Mouse (Mus musculus) retina, adult 2 months (tissue): ENCODE results near the gene Khdc1b.
"Not testable (repeated sequence)": the region's sequence is repeated elsewhere in the genome, so short reads cannot be mapped to it uniquely, and the experiment has no call there.

Experiments
- DNase-seq: peaks from one replicate; pipeline ENCODE4 v3.0.0-alpha.2; 2012; ENCODE audit warnings: low read depth, low spot score

The Khdc1b gene

DNA sequence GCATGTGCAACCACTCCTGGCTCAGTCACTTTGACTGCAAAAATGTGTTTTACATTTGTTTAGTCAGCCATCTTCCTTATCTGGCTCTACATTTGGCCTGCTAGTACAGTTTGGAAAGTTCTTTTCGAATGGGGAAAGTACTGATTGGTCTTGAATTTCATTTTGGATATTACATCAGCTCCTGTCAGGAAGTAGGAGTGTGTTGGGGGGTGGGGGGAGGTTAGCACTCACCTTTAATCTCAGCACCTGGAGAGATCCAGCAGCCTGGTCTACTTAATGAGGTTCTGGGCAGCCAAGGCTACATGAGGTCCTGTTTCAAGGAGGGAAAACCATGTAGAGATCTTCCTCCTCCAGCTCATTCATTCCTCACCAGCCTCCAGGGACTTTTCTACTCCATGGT, at the start of gene Khdc1b:
Gene Khdc1b (plus strand): TSS at position 301 of the 400 bp plus-strand sequence.
- DNase-seq, result no peak

DNA sequence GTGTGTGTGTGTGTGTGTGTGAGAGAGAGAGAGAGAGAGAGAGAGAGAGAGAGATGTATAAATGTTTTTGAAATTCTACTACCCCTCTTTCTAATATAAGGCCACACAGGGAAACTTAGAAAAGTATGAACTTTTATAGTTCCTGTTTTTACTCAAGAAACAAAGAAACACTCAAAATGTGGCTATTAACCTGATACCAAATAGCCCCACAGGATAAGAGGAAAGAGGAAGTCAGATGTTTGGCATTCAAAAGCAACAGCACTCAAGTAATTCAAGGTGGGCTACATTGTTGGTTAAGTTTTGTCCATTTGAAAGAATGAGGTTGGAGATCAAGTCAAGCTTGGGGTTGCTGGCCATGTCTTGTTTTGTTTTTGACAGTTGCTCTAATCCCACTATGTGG, 47.5 kb upstream of the Khdc1b start:
- no peak for DNase-seq

GRCm38 (mm10) chr1:21340745-21341144, 42.6 kb upstream of the Khdc1b start:
- DNase-seq, result no peak

DNA sequence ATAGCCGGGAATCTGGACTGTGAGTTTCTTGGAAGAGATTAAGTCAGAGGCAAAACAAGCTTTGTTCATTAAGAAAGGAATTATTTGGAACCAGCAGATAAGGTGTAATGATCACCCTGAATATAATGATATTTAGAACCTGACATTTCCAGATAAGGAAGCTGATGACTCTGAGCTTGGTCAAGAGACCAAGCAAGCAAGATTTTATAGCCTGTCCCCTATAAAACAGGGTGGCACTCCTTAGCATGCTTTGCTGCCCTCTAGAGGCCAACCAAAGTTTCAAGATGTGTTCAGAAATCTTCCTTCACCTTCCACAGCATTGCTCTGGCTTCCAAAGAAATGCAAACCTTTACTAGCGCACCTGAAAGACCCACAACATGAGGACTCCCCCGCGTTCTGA, 39.1 kb upstream of the Khdc1b start:
- peak; percentile 15 for DNase-seq

DNA sequence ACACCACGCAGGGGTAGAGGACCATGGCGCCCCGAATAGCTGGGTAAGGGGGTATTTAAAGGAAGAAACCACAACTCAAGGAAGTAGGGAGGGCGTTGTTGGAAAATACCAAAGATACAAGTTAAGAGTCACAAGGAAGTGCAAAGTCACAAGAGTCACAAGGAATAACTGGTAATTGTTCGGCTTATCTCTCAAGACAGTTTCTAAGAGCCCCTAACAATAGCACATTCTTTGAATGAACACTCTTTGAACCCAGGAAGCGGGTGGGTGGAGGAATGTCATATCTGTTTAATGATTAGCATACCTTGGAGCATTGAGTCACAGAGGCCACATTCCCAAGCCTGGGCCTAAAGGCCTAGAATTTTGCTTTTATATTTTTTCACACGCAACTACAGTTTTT, 38.6 kb upstream of the Khdc1b start:
- not testable (repeated sequence) for DNase-seq

GRCm38 (mm10) chr1:21349341-21349740, 34.0 kb upstream of the Khdc1b start, which contains the start of gene Khdc1a:
Khdc1a (plus strand) TSS chr1:21349641.
- DNase-seq, result no peak

- not testable (repeated sequence) for DNase-seq
Measured at GRCm38 (mm10) chr1:21368031-21368430, 15.3 kb upstream of the Khdc1b start, which contains the start of gene Khdc1c. Khdc1c (plus strand) TSS chr1:21368331.

- no peak for DNase-seq
Measured at GRCm38 (mm10) chr1:21391138-21391671, 7.8 kb downstream of the Khdc1b start.

DNA sequence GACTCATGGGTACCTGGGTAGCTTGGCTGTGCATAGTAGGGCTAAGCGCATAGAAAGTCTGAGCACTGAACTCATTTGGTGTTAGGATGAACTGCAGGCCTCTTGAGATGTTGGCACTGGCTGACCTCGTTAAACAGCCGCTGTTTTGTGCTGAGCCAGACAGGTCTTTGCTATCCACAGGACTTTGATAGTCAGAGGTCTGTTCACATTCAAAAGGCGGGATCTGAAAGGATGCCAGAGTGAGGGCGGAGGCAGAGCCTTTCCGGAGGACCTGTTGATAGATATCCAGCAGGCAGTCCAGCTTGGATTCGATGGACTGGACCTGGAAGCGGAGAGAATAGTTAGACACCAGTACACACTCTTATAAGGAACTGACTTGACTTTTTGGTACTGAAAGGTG, 19.4 kb downstream of the Khdc1b start:
- no peak for DNase-seq

- DNase-seq, result no peak
Measured at GRCm38 (mm10) chr1:21407266-21407665, 23.9 kb downstream of the Khdc1b start.

DNA sequence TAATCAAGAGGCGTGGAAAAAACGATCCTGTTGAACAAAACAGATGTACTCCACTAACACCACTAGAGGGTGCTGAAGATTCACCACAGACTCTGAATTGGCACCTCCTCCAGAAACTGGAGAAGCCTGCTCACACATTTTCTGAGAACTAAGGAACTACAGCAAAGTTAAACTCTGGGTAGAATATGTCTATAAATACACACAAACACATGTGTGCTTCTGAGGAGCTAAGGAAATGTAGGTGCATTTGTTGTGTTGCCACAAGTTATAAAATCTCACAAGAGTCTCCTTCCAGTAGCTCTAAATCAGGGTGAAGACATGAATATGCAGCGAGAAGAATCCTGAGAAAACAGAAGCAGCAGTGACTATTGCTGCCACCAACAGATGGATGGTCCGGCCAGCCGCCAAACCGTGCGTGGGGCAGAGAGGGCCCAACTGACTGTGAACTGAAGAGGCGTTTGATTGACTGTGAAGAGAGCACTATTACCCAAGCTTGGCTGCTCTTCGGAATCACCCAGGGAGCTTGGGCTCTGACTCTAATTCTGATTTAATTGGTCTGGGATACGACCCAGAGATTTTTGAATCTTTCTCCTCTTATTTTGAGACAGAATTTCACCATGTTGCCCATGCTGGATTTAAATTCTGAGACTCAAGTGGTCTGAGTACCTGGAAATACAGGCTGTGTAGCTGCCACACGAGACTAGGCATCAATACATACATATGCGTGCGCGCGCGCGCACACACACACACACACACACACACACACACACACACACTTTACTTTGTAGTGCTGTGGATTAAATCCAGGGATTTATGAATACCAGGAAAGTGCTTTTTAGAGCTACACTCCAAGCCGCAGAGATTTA, 28.2 kb downstream of the Khdc1b start:
- peak; percentile 29 for DNase-seq

DNA sequence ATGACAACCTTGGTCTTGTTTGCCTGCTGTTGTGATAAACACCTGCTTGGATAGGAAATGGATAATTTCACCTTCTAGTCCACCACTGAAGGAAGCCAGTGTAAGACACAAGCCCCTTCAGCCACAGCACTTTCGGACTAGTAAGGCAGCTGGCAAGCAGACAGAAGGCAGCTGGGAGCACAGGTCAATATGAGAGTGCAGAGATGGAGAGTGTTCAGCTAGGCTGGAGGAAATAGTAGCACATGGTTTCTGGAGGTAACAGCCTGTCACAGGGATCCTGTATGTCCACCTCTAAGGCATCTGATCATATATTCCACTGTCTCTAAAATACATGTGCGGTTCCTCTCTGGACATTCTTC, 28.8 kb downstream of the Khdc1b start:
- DNase-seq, result no peak

DNA sequence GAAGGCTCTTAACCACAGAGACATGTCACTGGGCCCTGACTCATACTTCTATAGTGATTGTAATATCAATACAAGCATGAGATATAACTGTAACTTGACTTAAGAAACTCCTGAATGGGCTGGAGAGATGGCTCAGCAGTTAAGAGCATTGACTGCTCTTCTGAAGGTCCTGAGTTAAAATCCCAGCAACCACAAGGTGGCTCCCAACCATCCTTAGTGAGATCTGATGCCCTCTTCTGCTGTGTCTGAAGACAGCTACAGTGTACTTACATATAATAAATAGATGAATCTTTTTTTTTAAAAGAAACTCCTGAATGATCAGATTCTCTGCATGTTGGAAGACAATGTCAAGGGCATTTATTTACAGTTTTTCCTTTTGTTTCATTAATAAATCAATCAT, 36.0 kb downstream of the Khdc1b start:
- no peak for DNase-seq

DNA sequence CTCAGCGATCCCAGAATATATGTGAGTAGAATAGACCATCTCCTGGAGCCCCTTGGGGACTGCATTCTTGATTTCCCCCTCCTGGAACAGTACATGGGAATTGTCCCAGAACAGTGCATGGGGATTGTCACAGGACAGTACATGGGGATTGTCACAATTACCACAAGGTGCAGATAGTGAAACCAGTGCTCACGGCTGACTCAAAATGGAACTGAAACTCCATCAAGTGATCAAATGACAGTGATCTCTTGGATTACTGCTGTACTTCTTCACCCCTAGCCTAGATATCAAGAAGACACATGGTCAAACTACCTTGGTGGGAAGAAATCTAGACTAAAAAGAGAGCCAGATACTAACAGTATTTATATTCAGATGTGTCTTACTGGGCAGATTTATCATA, 42.3 kb downstream of the Khdc1b start:
- DNase-seq, result no peak

DNA sequence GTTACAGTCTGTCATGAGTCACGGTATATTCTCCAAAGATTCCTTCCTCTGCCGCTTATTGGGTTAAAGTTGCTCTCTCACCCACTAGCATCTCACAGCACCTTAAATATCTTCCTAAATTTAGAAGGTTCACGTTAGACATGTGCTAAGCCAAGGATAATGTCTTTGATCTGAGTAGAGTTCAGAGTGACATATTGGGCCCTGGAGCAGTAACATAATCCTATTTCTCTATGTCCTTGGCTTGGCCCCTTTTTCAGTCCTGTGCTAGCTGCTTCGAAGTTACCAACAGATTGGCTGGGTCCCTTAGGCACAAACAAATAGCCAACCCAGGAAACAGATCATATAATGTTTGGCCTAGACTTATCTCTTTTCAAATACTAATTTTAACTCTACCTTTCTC, 44.7 kb downstream of the Khdc1b start:
- no peak for DNase-seq

- no peak for DNase-seq
Measured at GRCm38 (mm10) chr1:21431666-21432065, 48.3 kb downstream of the Khdc1b start.

- DNase-seq, result no peak
Measured at GRCm38 (mm10) chr1:21434853-21435252, 51.5 kb downstream of the Khdc1b start.
